Mouse (Mus musculus) liver, adult 2 months (tissue): Measurements from ENCODE around the gene Met. TPM values are rescaled to one million over a fixed set of nuclear protein-coding genes. Genes with fewer than 3 reads are reported as not detected.

Experiments
- DNase-seq: peaks from one replicate; pipeline ENCODE4 v3.0.0-alpha.2; 2011; ENCODE audit warnings: low read depth, low spot score; ENCODE audit errors: extremely low read depth
- H3K27ac ChIP-seq: fragments of 200-500 bp; replicated peaks from 2 replicates; pipeline ENCODE4 v1.5.1; 2012; ENCODE audit warnings: low read depth, mild to moderate bottlenecking, control low read depth, inconsistent platforms, low read length; ENCODE audit not compliant: insufficient read depth
- H3K27me3 ChIP-seq: fragments of 200-500 bp; 2 replicates; pipeline ENCODE4 v1.6.1; 2012; ENCODE audit warnings: mild to moderate bottlenecking, moderate library complexity, low read length, inconsistent platforms; ENCODE audit not compliant: control insufficient read depth, insufficient read depth
- H3K36me3 ChIP-seq: fragments of 200-500 bp; 2 replicates; pipeline ENCODE4 v1.6.1; 2012; ENCODE audit warnings: low read length, inconsistent platforms; ENCODE audit not compliant: control insufficient read depth, insufficient read depth
- H3K4me1 ChIP-seq: fragments of 200-500 bp; 2 replicates; pipeline ENCODE4 v1.6.1; 2011; ENCODE audit warnings: low read length; ENCODE audit not compliant: control insufficient read depth, insufficient read depth
- H3K4me3 ChIP-seq: fragments of 200-500 bp; 2 replicates; pipeline ENCODE4 v1.5.1; 2011; ENCODE audit warnings: low read depth, mild to moderate bottlenecking, control low read depth, low read length, moderate library complexity; ENCODE audit not compliant: insufficient read depth
- H3K79me2 ChIP-seq: fragments of 200-500 bp; 2 replicates; pipeline ENCODE4 v1.6.1; 2012; ENCODE audit warnings: inconsistent platforms, mild to moderate bottlenecking, low read length, moderate library complexity; ENCODE audit not compliant: control insufficient read depth, insufficient read depth
- H3K9ac ChIP-seq: fragments of 200-500 bp; 2 replicates; pipeline ENCODE4 v1.6.1; 2012; ENCODE audit warnings: low read depth, mild to moderate bottlenecking, control low read depth, inconsistent platforms, low read length
- CTCF ChIP-seq: fragments of 200-500 bp; IDR thresholded peaks from 2 replicates; pipeline ENCODE4 v1.5.1; 2011; ENCODE audit warnings: low read depth, low read length, control low read depth
- POLR2A ChIP-seq: fragments of 200-500 bp; IDR thresholded peaks from 2 replicates; pipeline ENCODE4 v1.6.1; 2011; ENCODE audit warnings: low read length, control low read depth; ENCODE audit not compliant: insufficient read depth; ENCODE audit errors: extremely low read depth
- WGBS: fragments of 180-500 bp; shearing (Covaris S2); methylation state at CpG from one replicate; pipeline ENCODE4 v1.1.7; 2018; 5-methylcytosine and 5-hydroxymethylcytosine counted together
- polyA plus RNA-seq: library from polyadenylated mRNA; depleted of rRNA; stranded (reverse); fragments of >200 nt; gene quantifications from 2 replicates; pipeline ENCODE4 v1.2.3, GENCODE M21; 2012
- total RNA-seq: library from RNA; depleted of rRNA; stranded (reverse); fragments of >200 nt; gene quantifications from 2 replicates; pipeline ENCODE4 v1.2.3, GENCODE M21; 2014

Gene Met
- total and polyA plus RNA-seq, 2 experiments: 13.5 to 72.0 TPM

DNA sequence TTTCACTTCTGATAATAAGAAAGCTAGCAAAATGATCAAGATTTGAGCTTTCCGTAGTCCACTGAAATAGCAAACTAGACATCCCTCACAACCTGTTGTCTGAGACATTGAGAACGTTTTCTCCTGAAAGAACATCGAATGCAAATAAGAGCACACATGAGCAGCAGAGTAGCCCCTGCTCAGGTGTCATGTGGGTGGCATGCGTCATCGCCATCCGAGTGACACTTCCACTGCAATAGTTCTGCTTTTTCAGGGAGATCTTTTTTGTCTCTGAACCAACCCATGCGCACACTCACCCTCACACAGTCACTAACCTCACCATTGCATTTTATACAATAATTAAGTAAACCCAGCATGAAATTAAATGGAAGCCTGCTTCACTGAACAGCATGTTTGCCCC lies 78.8 kb downstream of the Met start:
- peak overlapping the region; percentile 94 for H3K27ac ChIP-seq
- H3K4me1 ChIP-seq: peaks cover 28% of the 10 kb centered on the region
- 83% methylated on average over 7 of the region's 7 CpGs for WGBS
- H3K9ac ChIP-seq: no peak overlapping the region
- H3K27me3 ChIP-seq: no peaks in the 10 kb centered on the region
- no peak overlapping the region for H3K4me3 ChIP-seq
- H3K79me2 ChIP-seq: no peaks in the 10 kb centered on the region
- peaks cover 26% of the 10 kb centered on the region for H3K36me3 ChIP-seq
- DNase-seq: no peak
- TF ChIP-seq CTCF (no peak), POLR2A (no peak)

DNA sequence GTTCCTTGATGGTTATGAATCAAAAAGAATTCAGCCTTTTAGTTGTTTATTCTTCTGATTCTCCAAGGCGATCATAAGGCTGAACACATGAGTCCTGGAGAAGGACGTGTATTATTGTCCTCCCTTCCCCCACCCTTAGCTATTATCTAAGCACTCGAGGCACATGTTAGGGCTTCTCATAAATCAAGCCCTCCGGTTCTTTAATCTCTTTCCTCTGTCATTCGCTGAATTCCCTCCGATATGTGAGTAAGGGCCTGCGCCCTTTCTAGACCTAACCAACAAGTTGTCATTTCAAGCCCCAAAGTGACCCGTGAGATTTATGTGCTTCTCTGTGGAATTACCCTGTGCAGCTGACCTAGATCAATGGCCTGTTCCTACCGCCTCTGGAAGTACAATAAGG lies 81.9 kb downstream of the Met start:
- no peak for TF ChIP-seq POLR2A
- TF ChIP-seq CTCF: no peak
- Histone ChIP-seq H3K4me3 (no peak overlapping the region), H3K9ac (no peak overlapping the region), H3K36me3 (peaks cover 30% of the 10 kb centered on the region), H3K79me2 (no peaks in the 10 kb centered on the region), H3K27me3 (no peaks in the 10 kb centered on the region), H3K4me1 (peaks cover 31% of the 10 kb centered on the region), H3K27ac (no peak overlapping the region)
- DNase-seq: no peak
- 86% methylated on average over 9 of the region's 9 CpGs for WGBS

DNA sequence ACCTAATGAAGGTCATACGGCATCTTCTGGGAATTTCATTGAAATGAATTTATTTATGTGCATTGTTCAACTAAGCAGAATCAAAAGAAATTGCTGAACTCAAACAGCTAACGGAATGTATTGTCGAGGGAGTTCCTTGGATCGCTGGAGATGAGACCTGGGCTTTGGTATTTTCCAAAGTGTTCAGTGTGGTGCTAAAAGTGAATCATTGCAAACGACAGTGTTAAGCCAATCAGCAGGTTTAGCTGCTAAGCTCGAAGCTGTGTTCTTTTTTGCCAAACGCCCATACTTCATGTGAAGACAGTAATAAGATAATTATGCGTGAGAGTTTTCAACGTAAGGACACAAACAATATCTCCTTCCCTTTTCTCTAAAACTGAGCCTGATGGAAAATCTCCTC lies 82.7 kb downstream of the Met start:
- Histone ChIP-seq H3K27me3 (no peaks in the 10 kb centered on the region), H3K79me2 (no peaks in the 10 kb centered on the region), H3K36me3 (peaks cover 35% of the 10 kb centered on the region), H3K4me3 (no peak overlapping the region), H3K9ac (no peak overlapping the region), H3K4me1 (peaks cover 27% of the 10 kb centered on the region), H3K27ac (peak overlapping the region; percentile 29; the same call in 1 of the 2 replicates)
- TF ChIP-seq POLR2A: no peak
- no peak for TF ChIP-seq CTCF
- no peak for DNase-seq
- 82% methylated on average over 9 of the region's 9 CpGs for WGBS

DNA sequence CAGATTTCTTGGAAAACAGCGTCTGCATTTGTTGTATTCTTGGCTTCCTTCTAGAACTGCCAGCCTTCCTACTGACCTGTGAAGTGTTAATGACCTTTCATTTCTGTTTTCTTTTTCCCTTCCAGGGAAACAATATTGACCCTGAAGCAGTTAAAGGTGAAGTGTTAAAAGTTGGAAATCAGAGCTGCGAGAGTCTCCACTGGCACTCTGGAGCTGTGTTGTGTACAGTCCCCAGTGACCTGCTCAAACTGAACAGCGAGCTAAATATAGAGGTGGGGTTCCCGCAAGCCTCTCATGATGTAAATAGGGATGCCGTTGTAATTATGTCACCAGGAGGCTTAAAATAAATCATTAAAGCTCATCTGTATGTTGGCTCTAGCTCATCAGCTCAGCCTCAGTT lies 83.2 kb downstream of the Met start:
- Histone ChIP-seq H3K4me1 (peaks cover 23% of the 10 kb centered on the region), H3K79me2 (no peaks in the 10 kb centered on the region), H3K36me3 (peaks cover 35% of the 10 kb centered on the region), H3K9ac (no peak overlapping the region), H3K4me3 (no peak overlapping the region), H3K27me3 (no peaks in the 10 kb centered on the region), H3K27ac (peak overlapping the region; percentile 49)
- TF ChIP-seq CTCF (no peak), POLR2A (no peak)
- WGBS: 13% methylated on average over 5 of the region's 5 CpGs
- peak; percentile 75 for DNase-seq

DNA sequence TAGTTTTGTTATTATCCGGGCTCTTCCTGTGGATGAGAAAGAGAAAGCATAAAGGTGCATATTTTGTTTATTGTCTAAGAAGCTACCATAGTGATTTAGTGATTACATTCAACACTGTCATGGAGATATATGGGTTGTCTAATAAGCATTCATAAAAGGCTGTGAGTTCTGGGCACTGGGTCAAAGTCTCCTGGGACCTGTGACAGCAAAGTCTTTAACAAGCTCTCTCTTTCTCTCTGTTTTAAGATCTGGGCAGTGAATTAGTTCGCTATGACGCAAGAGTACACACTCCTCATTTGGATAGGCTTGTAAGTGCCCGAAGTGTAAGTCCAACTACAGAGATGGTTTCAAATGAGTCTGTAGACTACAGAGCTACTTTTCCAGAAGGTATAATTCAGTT lies 85.2 kb downstream of the Met start:
- H3K27me3 ChIP-seq: no peaks in the 10 kb centered on the region
- H3K4me1 ChIP-seq: peaks cover 18% of the 10 kb centered on the region
- TF ChIP-seq POLR2A: no peak
- TF ChIP-seq CTCF: no peak
- H3K79me2 ChIP-seq: no peaks in the 10 kb centered on the region
- H3K9ac ChIP-seq: no peak overlapping the region
- peak; percentile 98 for DNase-seq
- peaks cover 38% of the 10 kb centered on the region for H3K36me3 ChIP-seq
- H3K4me3 ChIP-seq: no peak overlapping the region
- WGBS: 38% methylated on average over 4 of the region's 4 CpGs
- no peak overlapping the region for H3K27ac ChIP-seq

DNA sequence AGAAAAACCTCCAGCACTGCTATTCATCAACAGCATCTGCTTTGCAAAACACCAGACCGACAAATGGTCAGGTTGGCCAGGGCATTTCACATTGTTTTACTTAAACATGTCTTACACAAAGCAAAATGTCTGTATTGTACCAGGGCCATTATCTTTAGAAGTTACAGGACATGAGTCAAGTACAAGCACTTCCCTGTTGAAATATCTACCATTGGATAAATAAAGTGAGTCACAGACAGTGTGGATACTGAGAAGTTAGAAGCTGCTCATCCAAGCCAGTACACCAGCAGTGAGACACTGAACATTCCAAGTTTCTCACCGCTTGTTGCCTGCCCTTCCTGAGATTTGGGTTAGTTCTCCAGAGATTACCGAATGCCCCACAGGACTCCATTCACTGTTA lies 86.0 kb downstream of the Met start:
- peaks cover 37% of the 10 kb centered on the region for H3K36me3 ChIP-seq
- no peak for TF ChIP-seq CTCF
- no peak for TF ChIP-seq POLR2A
- no peak overlapping the region for H3K27ac ChIP-seq
- no peaks in the 10 kb centered on the region for H3K79me2 ChIP-seq
- H3K9ac ChIP-seq: no peak overlapping the region
- peaks cover 19% of the 10 kb centered on the region for H3K4me1 ChIP-seq
- WGBS: 85% methylated on average over 3 of the region's 3 CpGs
- no peaks in the 10 kb centered on the region for H3K27me3 ChIP-seq
- DNase-seq: no peak
- H3K4me3 ChIP-seq: no peak overlapping the region
